Mouse (Mus musculus) cerebellum, postnatal 36 days (tissue): ENCODE data around the gene Hist1h4k.
"Not testable (repeated sequence)": the region's sequence is repeated elsewhere in the genome, so short reads cannot be mapped to it uniquely, and the experiment has no call there.

Source experiments
- DNase-seq, 2 experiments: peaks; one replicate each; pipeline ENCODE4 v3.0.0; 2021 to 2022; ENCODE audit warnings: mixed read lengths in 2 of 2

The Hist1h4k gene

GRCm38 (mm10) chr13:21750159-21751017 is at the start of gene Hist1h4k:
Gene Hist1h4k, minus strand, starts transcription at chr13:21750505.
- DNase-seq: peak; percentile 93 to 95

GRCm38 (mm10) chr13:21797163-21797562 is 46.9 kb upstream of the Hist1h4k start:
- not testable (repeated sequence) for DNase-seq

GRCm38 (mm10) chr13:21795584-21795983 is 45.3 kb upstream of the Hist1h4k start:
- DNase-seq: no peak

DNA sequence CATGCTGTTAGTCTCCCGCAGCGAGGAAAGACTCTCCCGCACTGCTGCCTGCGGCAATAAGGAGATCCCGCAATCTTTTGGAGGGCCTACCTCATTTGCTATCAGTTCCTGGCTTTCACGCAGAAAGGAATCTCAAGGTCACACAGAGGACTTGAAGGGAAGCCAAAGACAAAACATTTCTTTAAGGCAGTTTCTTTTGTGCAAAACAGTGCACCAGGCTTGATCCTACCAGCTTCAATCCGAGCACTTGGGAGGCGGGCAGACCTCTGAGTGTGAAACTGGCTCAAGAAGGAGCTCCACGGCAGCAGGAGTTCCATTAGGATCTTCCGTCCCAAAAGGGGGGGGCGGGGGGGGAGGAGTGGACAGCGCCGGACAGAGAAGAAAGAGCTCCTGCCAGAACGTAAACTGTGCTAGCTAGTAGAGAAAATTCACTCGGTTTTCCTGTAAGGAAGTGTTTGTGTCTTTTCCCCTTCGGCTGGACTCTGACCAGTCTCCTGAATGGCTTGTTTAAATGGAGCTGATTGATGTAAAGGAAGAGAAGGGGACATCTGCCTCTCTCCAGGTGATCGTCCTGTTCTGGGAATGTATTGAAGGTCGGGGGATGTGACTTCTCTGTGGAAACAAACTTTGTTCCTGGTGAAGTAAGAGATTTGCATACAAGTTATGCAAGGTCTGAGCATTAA is 40.4 kb upstream of the Hist1h4k start:
- DNase-seq: no peak

- no peak for DNase-seq
These were observed 39.6 kb upstream of the Hist1h4k start for GRCm38 (mm10) chr13:21789925-21790324.

GRCm38 (mm10) chr13:21787760-21788593 is 37.7 kb upstream of the Hist1h4k start:
- DNase-seq: no peak

- DNase-seq: peak; percentile 78 to 90
These were observed 36.8 kb upstream of the Hist1h4k start, which contains the start of the genes Hist1h2an and Hist1h2bp for GRCm38 (mm10) chr13:21786899-21787629. Gene Hist1h2an, minus strand, starts transcription at chr13:21787218. Gene Hist1h2bp, plus strand, starts transcription at chr13:21787461.

DNA sequence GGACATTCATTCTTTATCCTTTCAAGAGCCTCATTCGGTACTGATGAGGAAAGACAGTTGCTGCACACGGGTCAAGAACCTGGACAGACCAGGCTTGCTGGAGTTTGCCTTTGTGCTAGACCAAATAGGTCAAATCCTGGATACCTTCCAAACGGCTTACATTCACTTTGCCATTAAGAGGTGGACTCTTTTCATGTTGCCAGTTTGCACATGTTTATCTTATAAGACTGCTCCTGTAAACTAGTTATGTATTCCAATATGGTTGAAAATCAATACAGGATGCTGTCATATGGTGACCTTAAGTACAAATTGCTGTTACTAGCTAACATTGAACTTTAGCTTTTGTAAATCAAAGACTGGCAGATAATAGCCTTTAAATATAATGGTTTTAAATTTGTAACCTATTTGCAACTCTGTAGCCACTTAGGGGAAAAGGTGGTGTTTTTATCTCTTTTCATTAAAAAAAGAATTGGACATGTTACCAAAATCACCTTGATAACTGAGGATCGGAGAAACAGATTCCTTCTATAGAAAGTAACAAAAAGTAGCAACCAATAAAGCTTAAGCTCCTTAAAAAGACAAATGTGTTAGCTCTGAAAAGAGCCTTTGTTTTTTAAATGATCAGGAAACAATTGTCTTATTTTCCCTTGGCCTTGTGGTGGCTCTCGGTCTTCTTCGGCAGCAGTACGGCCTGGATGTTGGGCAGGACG is 36.0 kb upstream of the Hist1h4k start:
- DNase-seq: no peak

DNA sequence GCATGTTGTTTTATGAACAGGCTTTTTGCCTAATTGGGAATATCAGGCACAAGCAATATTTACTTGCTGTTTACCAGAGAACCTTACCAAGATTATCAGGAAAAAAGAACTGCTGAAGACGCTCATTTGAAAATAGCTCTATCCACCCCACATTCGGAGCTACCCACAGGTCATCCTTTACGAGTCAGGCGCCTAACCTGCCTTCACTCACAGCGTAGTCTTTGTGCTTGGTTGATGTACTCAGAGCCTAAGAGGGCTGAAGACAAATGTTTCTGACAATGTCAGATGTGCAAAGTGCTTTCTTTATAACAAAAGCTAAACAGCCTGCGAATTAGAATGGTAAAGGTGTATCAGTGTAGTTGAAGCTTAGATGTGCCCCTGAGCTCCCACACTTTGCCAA is 34.0 kb upstream of the Hist1h4k start:
- no peak for DNase-seq

- DNase-seq: no peak
These were observed 33.4 kb upstream of the Hist1h4k start for GRCm38 (mm10) chr13:21783734-21784161.

- DNase-seq: peak; percentile 41 to 66
These were observed 32.9 kb upstream of the Hist1h4k start, which contains the start of gene Hist1h3i for GRCm38 (mm10) chr13:21783255-21783617. Gene Hist1h3i, minus strand, starts transcription at chr13:21783370.

DNA sequence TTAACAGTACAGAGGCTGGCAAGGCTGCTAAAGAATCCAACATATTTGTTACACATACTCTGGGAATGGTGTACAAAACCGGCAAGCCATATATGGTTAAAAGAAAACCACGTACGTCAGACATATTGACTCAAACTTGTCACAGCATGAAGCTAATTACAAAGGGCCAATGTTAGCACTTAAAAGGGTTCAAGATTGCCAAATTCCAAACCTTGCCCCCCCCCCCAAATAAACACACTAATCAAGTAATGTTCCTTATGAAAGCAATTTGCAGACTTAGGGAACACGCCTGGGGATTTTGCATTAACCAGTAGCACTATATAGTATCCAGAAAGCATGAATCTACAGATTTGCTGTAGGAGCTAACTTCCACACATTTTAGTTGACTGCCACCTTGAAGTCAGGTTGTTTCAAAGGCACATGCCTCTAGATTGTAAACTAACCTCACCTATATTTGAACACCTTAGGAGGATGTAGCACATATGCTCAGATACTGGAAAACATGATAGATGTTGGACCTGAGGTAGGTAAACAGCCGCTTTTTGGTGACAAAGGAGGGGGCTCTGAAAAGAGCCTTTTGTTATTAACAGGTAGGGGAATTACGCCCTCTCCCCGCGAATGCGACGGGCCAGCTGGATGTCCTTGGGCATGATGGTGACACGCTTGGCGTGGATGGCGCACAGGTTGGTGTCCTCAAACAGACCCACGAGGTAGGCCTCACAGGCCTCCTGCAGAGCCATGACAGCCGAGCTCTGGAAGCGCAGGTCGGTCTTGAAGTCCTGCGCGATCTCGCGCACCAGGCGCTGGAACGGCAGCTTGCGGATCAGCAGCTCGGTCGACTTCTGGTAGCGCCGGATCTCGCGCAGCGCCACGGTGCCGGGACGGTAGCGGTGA is 32.3 kb upstream of the Hist1h4k start:
- DNase-seq: peak; percentile 12 to 21

DNA sequence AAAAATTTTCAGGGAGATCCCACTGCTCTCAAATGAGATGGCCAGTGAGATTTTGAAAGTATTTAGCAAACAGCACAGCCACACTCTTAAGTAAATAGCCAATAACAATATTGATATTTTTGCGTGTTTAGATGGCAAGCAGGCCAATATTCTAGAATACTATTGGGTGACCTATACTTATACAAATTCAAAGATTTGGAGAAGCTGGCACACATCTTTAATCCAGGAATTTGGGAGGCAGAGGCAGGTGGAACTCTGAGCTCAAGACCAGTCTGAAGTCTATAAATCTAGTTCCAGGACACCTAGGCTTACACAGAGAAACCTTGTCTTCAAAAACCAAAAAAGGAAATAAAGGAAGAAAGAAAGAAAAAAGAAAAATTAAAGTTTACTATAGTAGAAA is 31.3 kb upstream of the Hist1h4k start:
- DNase-seq: no peak

DNA sequence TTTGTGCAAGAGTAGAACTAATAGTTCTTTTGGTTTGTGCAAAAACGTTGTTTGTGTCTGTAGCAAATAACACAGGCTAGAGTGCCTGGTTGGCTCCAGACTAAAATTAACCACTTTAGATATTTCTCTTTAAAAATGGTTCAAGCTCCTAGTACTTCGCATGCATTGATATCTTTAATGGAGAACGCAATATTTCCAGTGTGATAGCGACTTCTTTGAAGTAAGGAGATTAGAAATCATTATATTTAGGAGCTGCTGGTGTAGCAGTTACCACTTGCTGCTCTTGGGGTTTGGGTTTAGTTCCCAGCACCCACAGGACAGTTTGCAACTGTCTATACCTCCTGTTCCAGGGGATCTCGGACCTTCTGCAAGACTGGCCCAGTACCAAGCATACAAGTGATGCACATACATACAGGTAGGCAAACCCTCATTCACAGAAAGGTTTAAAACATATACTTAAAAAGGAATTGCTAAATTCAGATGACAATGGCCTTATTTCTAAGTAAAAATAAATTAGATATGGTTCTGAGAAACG is 30.8 kb upstream of the Hist1h4k start:
- no peak for DNase-seq

GRCm38 (mm10) chr13:21779767-21780731 is 29.7 kb upstream of the Hist1h4k start, which contains the start of gene Hist1h1b:
Gene Hist1h1b, minus strand, starts transcription at chr13:21780625.
- DNase-seq: peak; percentile 74 to 75

DNA sequence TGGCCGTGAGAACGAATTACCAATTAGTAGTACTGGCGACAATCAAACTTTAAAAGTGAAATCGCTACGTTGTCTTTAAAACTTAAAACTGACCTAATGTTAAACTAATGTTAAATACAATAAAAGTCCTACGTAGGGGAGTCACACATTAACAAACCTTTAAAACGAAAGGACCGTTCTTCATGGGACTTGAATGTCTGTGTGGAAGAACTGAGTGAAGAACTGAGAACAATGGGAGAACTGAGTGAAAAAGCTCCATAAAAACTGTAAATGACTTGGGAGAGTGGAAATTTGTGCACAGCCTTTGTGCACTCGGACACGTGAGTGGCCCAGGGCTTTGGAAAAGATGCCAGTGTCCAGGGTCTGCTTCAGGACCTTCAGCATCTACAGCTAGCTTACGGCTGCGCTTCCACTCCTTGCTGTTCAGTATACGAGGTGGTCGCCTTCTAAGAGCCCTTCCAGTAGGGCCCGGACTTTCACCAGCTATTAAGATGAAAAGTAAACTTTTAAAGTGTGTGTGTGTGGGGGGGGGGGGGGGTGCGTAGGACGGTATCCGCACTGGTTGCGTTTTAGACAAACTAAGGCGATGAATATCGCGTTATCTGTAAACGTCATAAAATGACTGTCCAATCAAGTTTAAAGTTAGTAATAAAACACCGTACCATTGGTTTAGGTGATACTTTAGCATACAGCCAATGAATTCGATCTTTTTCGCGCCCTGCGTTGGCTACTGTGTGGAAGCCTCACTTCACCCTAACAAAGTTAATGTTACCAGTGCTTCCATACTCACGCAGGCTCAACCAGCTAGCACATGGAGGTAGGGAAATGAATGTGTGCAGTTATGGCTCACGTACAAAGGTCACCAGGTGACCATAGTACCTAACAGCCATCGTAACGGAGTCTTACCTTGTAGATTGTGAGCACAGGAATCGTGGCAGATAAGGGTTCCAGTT is 28.8 kb upstream of the Hist1h4k start:
- peak; percentile 52 to 68 for DNase-seq

DNA sequence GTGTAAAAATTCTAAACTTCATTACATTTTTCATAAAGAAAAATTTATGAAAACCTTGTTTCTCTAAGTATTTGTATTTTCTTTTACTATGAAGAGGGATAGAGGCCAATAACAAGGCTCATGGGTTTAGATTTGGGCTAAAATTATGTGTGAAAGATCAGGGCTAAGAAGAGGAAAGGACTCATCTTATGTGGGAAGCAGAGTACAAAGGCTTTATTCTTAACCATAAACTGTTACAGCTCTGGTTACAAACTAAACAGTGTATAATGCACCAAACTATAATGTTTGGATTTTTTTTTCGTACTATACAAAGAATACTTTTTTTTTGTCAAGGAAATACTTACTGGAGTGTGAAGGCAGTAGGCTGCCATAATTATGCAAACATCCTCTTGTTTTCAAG is 5.4 kb upstream of the Hist1h4k start:
- no peak for DNase-seq
